In the genomic region with DNA sequence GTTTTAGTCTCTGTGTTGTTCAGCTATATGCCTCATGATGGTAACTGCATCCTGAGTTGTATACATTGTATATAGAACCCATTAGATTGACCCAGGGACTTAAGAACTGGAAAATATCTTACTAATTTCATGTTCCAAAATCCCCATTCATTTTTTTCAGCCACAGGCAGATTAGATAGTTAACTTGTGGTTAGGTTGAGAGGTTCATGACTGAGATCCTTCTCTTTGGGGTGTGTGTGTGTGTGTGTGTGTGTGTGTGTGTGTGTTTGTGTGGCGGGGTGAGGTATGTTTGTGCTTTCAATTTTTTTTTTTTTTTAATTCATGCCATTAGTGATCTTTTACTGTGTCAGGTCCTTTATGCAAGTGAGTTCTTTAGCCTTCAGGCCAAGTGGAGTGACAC, we compare ENCODE assay signal across 27 mouse cellular contexts.
"Had no signal": no experiment of that assay in that cellular context is flagged by ENCODE, and none has a peak within 500 bp of the region (broad histone marks: within the 10 kb centered on the region; RNA-seq: fewer than 3 reads in every experiment).

No protein-coding gene starts in this region.

- DNase-seq: left cerebral cortex, postnatal 4 days; liver; liver, embryonic 13.5 days; liver, postnatal 0 days; lung, adult 18-20 months; lung, adult 2 months; lung, postnatal 14 days; lung, postnatal 4 days had no signal

- H3K9me3 ChIP-seq: limb, embryonic 10.5 days; limb, embryonic 12.5 days; limb, embryonic 13.5 days; limb, embryonic 15.5 days; liver, embryonic 12.5 days; liver, embryonic 13.5 days; liver, embryonic 15.5 days; lung, embryonic 15.5 days; megakaryocyte, embryonic 14.5 days; midbrain, embryonic 10.5 days; midbrain, embryonic 12.5 days; midbrain, embryonic 13.5 days; midbrain, embryonic 15.5 days; neural tube, embryonic 12.5 days had no signal

- H3K27me3 ChIP-seq: limb, embryonic 12.5 days; limb, embryonic 13.5 days; limb, embryonic 15.5 days; liver, embryonic 12.5 days; liver, embryonic 13.5 days; liver, embryonic 15.5 days; lung, embryonic 15.5 days; megakaryocyte, embryonic 14.5 days; midbrain, embryonic 12.5 days; midbrain, embryonic 13.5 days; midbrain, embryonic 15.5 days; neural tube, embryonic 12.5 days had no signal

- H3K4me2 ChIP-seq: limb, embryonic 12.5 days; limb, embryonic 13.5 days; limb, embryonic 15.5 days; liver, embryonic 11.5 days; liver, embryonic 12.5 days; liver, embryonic 13.5 days; liver, embryonic 15.5 days; lung, embryonic 14.5 days; lung, embryonic 15.5 days; midbrain, embryonic 11.5 days; midbrain, embryonic 12.5 days; midbrain, embryonic 13.5 days; midbrain, embryonic 15.5 days; neural tube, embryonic 12.5 days had no signal

- H3K36me3 ChIP-seq: limb, embryonic 10.5 days; limb, embryonic 12.5 days; limb, embryonic 13.5 days; limb, embryonic 15.5 days; liver, embryonic 12.5 days; liver, embryonic 13.5 days; liver, embryonic 15.5 days; lung, embryonic 15.5 days; midbrain, embryonic 10.5 days; midbrain, embryonic 12.5 days; midbrain, embryonic 13.5 days; midbrain, embryonic 15.5 days; neural tube, embryonic 12.5 days had no signal

- H3K4me3 ChIP-seq: limb, embryonic 10.5 days; limb, embryonic 12.5 days; limb, embryonic 13.5 days; limb, embryonic 15.5 days; liver, embryonic 12.5 days; liver, embryonic 13.5 days; liver, embryonic 15.5 days; lung, embryonic 15.5 days; megakaryocyte, embryonic 14.5 days; midbrain, embryonic 10.5 days; midbrain, embryonic 12.5 days; midbrain, embryonic 13.5 days; midbrain, embryonic 15.5 days; myocyte; neural tube, embryonic 12.5 days had no signal

- H3K9ac ChIP-seq: limb, embryonic 12.5 days; limb, embryonic 13.5 days; limb, embryonic 15.5 days; liver, embryonic 12.5 days; liver, embryonic 13.5 days; liver, embryonic 14.5 days; liver, embryonic 15.5 days; liver, postnatal 0 days; lung, embryonic 14.5 days; lung, embryonic 15.5 days; midbrain, embryonic 12.5 days; midbrain, embryonic 13.5 days; midbrain, embryonic 15.5 days; neural tube, embryonic 12.5 days had no signal

- H3K27ac ChIP-seq: limb, embryonic 10.5 days; limb, embryonic 12.5 days; limb, embryonic 13.5 days; limb, embryonic 15.5 days; liver, embryonic 12.5 days; liver, embryonic 13.5 days; liver, embryonic 14.5 days; liver, embryonic 15.5 days; lung, embryonic 15.5 days; macrophage; midbrain, embryonic 10.5 days; midbrain, embryonic 12.5 days; midbrain, embryonic 13.5 days; midbrain, embryonic 15.5 days; neural tube, embryonic 12.5 days had no signal
